Mouse (Mus musculus) cerebellum, postnatal 25 days (tissue): Measurements from ENCODE around the gene Nodal.

Experiments used
- DNase-seq, 2 experiments: peaks; one replicate each; pipeline ENCODE4 v3.0.0; 2021; ENCODE audit warnings: mixed read lengths in 2 of 2

Nodal gene

DNA sequence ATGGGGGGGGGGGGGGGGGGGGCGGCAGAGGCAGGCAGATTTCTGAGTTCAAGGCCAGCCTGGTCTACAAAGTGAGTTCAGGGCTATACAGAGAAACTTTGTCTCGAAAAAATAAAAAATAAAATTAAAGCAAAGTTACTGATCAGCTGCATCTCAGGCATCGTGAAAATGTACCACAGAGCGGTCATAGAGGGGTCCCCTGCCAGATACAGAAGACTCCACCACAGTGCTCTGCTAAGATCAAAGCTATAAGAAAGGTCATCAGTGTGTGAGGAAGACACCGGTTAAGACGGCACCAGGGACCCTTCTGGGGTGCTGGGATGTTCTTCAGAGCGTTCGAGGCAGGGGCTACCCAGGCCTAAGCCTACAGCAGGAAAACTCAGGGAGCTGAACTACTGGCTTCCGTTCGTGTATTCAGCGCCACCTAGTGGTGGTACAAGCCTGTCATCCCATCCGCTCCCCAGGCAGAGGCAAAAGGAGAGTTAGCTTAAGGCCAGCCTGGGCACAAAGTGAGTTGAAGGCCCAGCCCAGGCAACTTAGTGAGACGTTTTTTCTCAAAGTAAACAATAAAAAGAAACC, 18.5 kb upstream of the Nodal start:
- DNase-seq = peak; percentile 69 to 83

GRCm38 (mm10) chr10:61400407-61400806, 17.4 kb upstream of the Nodal start:
- DNase-seq = no peak

GRCm38 (mm10) chr10:61402480-61402879, 15.3 kb upstream of the Nodal start:
- DNase-seq = no peak

DNA sequence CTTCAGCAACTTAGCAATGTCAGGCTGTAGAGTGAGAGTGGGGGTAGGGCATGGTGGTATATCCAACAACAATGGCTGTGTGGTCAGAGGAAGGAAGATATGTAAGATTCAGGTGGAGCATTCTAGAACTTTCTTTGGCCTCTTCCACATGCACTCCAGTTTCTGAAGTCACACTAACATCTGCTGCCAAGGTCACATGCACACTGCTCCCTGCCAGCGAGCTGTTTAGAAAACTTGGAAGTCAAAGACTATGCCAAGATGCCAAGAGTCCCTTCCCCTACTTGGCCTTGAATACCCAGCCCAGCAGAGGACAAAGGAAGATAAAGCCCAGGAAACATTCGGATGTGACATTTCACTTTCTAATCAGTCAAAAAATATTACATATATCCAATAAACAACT, 14.9 kb upstream of the Nodal start:
- DNase-seq = no peak

DNA sequence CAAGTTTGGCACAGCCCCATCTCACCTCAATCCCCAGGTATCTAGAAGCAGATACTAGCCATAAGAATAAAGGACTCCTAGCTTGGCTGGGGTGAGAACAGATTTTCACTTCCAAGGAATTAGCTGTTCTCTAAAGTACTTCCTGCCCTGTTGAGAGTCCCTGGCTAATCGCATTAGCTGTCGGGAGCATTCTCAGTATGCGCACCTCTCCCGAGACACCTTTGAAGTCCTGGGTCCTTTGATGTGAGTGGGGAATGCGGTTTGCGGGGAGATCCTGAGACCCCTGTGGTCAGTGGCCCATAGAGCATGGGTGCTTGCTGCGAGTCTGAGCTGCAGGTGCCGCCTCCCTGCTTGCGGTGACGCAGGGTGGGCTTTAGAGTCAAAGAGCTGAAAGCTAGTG, 11.8 kb upstream of the Nodal start:
- DNase-seq = no peak

- no peak for DNase-seq
Observed at GRCm38 (mm10) chr10:61409776-61410175, 8.0 kb upstream of the Nodal start.

- no peak for DNase-seq
Observed at GRCm38 (mm10) chr10:61410193-61410592, 7.6 kb upstream of the Nodal start.

GRCm38 (mm10) chr10:61412910-61413625, 4.7 kb upstream of the Nodal start:
- no peak for DNase-seq

- DNase-seq = no peak
Observed at GRCm38 (mm10) chr10:61415240-61415639, 2.5 kb upstream of the Nodal start.

DNA sequence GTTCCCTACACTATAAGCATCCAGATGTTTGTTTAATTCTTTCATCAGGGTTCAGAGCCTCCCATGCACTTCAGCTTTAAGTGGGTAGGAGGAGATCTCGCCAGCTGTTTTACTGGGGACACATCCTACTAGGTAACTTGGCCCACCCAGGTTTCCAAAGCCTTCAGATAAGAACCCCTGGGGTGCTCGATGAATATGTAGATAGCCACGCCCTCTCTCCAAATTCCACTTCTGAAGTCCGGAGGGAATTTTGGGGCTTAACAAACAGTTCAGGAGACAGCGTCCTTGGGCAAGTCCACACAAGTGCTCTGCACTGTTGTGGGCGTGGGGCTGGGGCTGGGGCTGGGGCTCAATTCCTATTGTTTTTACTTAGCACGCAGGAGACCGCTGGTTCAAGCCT, 1.9 kb upstream of the Nodal start:
- no peak for DNase-seq

DNA sequence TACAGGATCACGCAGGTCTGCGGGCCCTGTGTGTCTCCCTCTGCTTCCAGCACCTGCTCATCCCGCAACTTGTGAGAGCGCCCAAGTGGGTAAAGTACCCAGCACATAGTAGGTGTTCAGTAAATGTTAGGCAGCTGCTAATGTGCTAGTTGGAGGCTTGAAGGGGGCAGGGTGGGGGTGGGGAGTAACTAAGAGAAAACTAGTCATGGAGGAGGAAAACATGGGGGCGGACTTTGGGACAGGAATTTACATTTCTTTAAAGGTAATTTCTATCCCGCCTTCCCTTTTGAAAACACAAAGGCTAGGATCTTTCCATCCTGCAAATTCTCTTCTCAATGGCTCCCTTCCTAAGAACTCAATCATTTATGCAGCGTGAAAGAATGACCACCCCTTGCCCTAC, 1.2 kb upstream of the Nodal start:
- no peak for DNase-seq

DNA sequence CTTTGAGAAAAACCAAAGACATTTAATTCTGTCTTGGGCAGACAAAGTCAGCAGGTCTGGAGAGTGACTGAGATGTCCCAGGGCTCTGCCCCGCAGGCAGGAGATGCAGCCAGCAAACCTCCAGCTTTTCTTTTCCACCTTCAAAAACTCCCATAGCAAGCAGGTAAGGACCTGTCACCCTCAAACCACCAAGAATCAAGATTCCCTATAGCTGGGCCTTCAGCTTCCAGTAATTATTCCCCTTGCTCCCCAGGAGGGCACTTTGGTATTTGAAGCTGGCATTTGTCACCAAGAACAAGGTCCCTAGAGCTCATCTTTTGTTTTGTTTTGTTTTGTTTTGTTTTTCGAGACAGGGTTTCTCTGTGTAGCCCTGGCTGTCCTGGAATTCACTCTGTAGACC, 726 bp upstream of the Nodal start:
- DNase-seq = no peak

DNA sequence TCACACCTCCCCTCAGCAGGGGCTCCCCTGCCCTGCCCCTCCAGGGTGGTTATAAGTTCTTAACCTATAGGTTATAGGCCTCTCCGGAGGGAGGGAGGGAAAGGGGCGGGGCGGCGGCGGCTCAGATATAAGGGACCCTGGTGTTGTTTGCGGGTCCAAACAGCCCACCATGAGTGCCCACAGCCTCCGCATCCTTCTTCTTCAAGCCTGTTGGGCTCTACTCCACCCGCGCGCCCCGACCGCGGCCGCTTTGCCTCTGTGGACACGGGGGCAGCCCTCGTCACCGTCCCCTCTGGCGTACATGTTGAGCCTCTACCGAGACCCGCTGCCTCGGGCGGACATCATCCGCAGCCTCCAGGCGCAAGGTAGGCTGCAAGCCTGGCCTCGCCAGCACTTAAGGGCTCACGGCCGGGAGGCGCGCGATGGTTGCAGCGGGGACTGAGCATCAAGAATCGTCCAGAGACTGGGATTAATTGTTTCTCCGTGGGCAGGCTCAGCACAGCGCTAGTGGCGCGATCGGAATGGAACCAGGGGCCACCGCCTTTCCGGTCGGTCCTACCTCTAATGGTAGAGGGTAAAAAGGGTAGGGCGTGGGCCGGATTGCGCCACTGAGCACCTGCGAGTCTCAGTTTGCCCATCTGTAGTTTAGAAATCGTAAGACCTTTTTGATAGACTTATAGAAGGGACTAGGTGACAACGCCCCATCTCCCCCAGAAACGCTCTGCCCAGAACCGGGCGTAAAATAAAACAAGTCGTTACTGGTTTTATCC, 544 bp downstream of the Nodal start:
- DNase-seq = peak; percentile 33 to 43

GRCm38 (mm10) chr10:61419146-61419545, 1.4 kb downstream of the Nodal start:
- no peak for DNase-seq

DNA sequence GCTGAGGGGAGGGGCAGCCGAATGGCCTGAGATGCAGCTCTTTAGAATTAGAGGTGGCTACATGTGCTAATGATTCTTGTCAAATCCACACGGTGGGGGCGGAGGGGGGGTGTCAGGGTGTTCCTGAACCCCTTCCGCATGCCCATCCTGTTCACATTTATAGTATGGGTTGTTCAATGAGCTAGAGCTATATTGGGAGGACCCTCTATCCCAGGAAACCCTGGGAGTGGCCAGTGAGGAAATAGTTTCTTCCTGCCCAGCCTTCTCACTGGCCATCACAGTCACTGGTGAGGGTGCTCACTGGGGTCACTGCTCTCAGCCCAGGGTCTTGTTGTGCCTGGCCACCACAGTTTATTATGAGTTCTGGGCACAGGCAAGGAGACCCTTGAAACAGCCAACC, 2.2 kb downstream of the Nodal start:
- no peak for DNase-seq

DNA sequence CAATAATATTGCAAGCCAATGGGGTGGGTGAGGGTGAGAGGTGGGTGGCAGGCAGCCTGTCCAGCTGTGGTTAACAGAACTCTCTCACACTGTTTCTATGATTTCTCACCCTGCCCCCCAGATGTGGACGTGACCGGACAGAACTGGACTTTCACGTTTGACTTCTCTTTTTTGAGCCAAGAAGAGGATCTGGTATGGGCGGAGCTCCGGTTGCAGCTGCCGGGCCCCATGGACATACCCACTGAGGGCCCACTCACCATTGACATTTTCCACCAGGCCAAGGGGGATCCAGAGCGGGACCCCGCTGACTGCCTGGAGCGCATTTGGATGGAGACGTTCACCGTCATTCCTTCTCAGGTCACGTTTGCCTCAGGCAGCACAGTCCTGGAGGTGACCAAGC, 5.1 kb downstream of the Nodal start:
- no peak for DNase-seq

DNA sequence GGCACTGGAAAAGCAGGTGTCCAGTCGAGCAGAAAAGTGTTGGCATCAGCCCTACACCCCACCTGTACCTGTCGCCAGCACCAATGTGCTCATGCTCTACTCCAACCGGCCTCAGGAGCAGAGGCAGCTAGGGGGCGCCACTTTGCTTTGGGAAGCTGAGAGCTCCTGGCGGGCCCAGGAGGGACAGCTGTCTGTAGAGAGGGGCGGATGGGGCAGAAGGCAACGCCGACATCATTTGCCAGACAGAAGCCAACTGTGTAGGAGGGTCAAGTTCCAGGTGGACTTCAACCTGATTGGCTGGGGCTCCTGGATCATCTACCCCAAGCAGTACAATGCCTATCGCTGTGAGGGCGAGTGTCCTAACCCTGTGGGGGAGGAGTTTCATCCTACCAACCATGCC, 5.5 kb downstream of the Nodal start:
- peak in 1 of 2 experiments; percentile 64 for DNase-seq

GRCm38 (mm10) chr10:61424500-61424899, 6.7 kb downstream of the Nodal start:
- DNase-seq = no peak

DNA sequence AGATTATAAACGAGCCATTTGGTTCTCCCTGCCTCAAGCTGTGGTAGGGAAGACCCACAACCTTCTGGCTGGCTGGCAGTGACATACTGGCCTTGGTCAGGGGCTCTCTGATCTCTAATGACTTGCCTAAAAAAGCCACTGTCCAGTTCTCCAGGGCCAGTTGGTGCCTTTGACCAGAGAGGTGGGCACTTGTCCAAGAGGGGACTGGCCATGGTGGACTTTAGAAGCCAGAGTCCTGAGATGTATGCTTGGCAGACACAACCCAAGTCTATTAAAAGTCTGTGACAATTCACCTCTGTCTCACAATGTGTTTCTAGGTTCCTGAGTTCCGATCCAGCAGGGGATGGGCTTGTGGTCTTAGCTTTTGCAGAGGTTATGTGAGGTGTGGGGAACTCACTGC, 7.3 kb downstream of the Nodal start:
- DNase-seq = no peak

DNA sequence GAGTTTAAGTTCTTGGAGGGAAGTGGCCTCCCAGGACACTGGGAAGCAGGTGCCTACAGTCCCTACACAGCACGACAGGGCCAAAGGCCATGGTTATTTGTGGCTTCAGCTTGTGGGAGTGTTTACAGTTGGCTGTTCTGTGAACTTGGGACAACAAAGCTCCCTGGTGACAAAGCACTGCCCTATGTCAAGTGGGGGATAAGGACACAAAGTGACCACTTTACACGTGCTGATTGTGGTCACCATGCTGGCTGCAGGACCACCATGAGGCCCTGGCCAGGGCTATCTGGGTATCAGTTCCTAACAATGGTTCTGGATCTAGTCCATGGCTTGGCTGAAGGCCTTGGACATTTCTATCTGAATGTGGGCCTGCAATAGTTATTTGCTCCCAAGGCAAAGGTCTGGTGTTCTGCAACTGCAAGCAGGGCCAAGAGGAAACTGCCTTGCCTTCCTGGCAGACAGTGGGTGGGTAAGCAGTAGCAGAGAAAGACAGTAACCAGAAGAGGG, 8.5 kb downstream of the Nodal start:
- no peak for DNase-seq

GRCm38 (mm10) chr10:61427951-61428350, 10.2 kb downstream of the Nodal start:
- no peak for DNase-seq

- DNase-seq = no peak
Observed at GRCm38 (mm10) chr10:61428416-61428815, 10.6 kb downstream of the Nodal start.

GRCm38 (mm10) chr10:61429043-61429442, 11.3 kb downstream of the Nodal start:
- no peak for DNase-seq

- DNase-seq = no peak
Observed at GRCm38 (mm10) chr10:61431375-61431774, 13.6 kb downstream of the Nodal start.
